Mouse (Mus musculus) gastrocnemius, postnatal 14 days (tissue): ENCODE measurements around the gene Gabrg3. TPM values are rescaled to one million over a fixed set of nuclear protein-coding genes. Genes with fewer than 3 reads are reported as not detected.

Source experiments
- DNase-seq: peaks from one replicate; pipeline ENCODE4 v3.0.0; 2021; ENCODE audit warnings: mixed read lengths
- intact Hi-C: fragments of 180-260 bp; cut with DNase I; formaldehyde crosslinking; loops from one replicate; pipeline ENCODE4 v1.15.1; 2025; ENCODE audit warnings: low total_unique reads
- total RNA-seq, 2 experiments: library from RNA; stranded (reverse); gene quantifications; 2 replicates each; pipeline ENCODE4 v1.2.3; 2021

Gene Gabrg3
- total RNA-seq, 2 experiments from 2014 or later, result 0.07 TPM; not detected in 1

DNA sequence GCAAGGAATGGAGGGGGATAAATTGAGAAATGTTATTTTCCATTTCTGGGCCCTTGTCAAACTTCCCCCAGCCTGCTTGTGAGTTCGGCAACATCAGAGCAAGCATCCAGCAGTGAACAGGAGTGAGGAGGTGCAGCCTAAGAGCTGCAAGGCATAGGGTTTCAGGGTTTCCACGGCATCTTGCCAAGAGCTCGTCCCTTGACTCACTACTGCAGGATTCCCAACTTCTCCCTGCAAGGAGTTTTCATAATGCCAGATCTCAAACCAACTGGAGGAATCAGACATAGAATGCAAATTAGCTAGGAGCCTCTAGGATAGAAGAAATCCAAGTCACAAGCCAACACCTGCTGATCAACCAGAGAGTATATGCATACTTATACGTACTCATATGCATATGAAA is 254.0 kb downstream of the Gabrg3 start:
- DNase-seq, result no peak
- intact Hi-C loops, result no loop called here

- DNase-seq, result no peak
- intact Hi-C loops, result no loop called here
These were observed 254.5 kb downstream of the Gabrg3 start for GRCm38 (mm10) chr7:57132471-57132870.

GRCm38 (mm10) chr7:57100065-57100464 is 286.9 kb downstream of the Gabrg3 start:
- DNase-seq, result no peak
- intact Hi-C loops, result no loop called here

GRCm38 (mm10) chr7:57082071-57082470 is 304.9 kb downstream of the Gabrg3 start:
- DNase-seq, result no peak
- intact Hi-C loops, result no loop called here

- no peak for DNase-seq
- intact Hi-C loops, result no loop called here
These were observed 315.4 kb downstream of the Gabrg3 start for GRCm38 (mm10) chr7:57071435-57072160.

GRCm38 (mm10) chr7:57065398-57065797 is 321.6 kb downstream of the Gabrg3 start:
- intact Hi-C loops, result no loop called here
- DNase-seq, result no peak

- intact Hi-C loops, result no loop called here
These were observed 335.9 kb downstream of the Gabrg3 start for GRCm38 (mm10) chr7:57050906-57051635.

DNA sequence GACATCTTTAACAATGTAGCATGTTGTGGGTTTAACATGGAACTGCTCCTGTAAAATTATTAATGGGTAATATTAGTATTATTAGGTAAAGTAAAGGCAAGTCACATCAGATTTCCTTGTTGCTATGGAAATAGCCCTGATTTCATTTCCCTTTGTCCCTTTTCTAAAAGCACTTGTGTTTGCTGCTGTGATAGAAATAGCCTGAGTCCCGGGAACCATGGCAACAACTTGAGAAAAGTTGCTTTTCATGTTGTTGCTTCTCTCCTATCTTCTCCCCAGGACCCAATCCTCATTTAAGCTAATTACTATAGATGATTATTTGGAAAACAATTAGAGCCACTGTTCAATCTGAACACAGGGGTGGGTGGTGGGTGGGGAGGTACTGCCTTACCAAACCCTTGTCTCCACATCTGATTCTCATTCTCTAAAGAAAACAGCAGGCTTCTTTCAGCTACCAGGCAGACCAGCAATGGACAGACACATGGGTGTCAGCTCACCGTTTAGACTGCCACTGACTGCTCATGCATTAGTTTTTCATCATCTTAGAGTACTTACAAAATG is 349.0 kb downstream of the Gabrg3 start:
- DNase-seq, result no peak
- intact Hi-C loops, result no loop called here

More at GRCm38 (mm10) chr7:57050906-57051635, 335.9 kb downstream of the Gabrg3 start:
- no peak for DNase-seq

- DNase-seq, result no peak
- intact Hi-C loops, result no loop called here
These were observed 386.3 kb downstream of the Gabrg3 start for GRCm38 (mm10) chr7:57000585-57001261.

GRCm38 (mm10) chr7:56997713-56998624 is 389.0 kb downstream of the Gabrg3 start:
- intact Hi-C loops, result no loop called here
- DNase-seq, result no peak

DNA sequence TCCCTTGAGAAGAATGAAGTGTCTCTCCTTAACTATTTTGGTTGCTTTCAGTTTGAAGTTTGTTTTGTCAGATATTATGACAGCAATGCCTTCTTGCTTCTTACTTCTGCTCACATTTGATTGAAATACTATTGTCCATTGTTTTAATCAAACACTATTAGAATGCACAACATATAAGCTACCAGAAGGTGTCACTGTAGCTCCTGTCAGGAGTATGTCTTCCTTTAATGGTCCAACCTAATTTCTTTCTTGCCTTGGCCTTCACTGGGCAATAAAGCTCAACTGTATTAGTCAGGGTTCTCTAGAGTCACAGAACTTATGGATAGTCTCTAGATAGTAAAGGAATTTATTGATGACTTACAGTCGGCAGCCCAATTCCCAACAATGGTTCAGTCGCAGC is 440.6 kb downstream of the Gabrg3 start:
- no peak for DNase-seq
- intact Hi-C loops, result loop anchor here (10.0 kb wide), 1 partner anchor 438 kb away; the partner anchor contains the start of gene Gabrg3

GRCm38 (mm10) chr7:56941606-56942005 is 445.4 kb downstream of the Gabrg3 start:
- DNase-seq, result no peak
- intact Hi-C loops, result loop anchor here (10.0 kb wide), 1 partner anchor 443 kb away; the partner anchor contains the start of gene Gabrg3

- DNase-seq, result no peak
These were observed 449.0 kb downstream of the Gabrg3 start for GRCm38 (mm10) chr7:56938020-56938419.

DNA sequence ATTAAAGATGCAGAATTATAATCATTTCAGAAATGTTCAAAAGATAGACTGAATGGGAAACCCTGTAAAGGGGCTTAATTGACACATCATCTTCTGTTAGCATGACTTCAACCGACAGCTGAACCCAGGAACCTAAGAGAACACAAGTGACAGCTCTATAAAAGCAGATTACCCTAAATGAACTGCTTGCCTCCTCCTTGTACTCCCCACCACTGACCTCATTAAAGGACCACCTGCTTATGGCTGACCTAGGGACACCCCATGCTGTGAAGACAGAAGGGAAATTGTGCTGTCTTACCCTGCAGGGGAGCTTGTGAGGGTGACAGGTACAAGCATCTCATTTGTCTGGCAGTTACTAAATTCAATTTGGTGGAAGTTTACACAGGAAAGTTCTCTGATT is 467.5 kb downstream of the Gabrg3 start:
- DNase-seq, result no peak
- intact Hi-C loops, result no loop called here

More at GRCm38 (mm10) chr7:56938020-56938419, 449.0 kb downstream of the Gabrg3 start:
- intact Hi-C loops, result no loop called here

DNA sequence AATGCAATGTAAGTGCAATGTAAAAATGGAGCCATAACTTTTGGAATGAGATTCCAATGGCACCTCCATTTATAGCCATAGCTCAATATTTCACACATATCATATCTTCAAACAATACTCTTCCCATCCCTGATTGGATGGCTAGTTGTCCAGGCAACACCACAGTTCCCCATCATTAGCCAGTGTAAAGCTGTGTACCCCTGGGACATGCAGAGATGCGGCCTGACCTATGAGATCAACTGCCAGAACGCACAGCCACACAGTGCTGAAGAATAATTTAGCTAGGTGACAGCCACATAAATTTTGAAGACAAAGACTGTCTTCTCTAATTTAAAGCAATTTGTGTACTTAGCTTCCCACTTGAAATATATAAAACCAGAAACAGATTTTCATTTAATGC is 472.1 kb downstream of the Gabrg3 start:
- DNase-seq, result no peak
- intact Hi-C loops, result no loop called here

GRCm38 (mm10) chr7:56899762-56900161 is 487.2 kb downstream of the Gabrg3 start:
- no peak for DNase-seq
- intact Hi-C loops, result no loop called here

GRCm38 (mm10) chr7:56867314-56868075 is 519.5 kb downstream of the Gabrg3 start:
- DNase-seq, result no peak
- intact Hi-C loops, result no loop called here

DNA sequence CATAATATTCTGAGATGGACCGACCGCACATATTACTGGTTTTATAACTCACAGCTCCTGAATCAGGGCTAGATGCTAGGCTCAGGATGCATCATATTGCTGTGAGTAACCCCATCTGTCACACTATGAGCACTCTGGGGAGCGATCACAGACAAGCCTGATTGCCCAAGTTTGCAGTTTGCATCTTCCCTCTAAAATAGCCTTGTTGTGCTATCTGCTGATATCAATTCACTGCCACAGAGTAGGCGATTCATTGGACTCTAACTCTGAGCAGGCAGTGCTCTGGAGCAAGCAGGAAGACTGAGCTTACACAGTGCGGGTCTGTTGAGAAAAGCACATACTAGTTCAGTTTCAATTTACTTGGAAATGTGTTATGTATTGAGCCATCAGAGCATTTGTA is 543.4 kb downstream of the Gabrg3 start:
- DNase-seq, result no peak
- intact Hi-C loops, result no loop called here
